Mouse (Mus musculus) neural tube, embryonic 12.5 days (tissue): Measurements from ENCODE around the gene Chkb. TPM values are rescaled to one million over a fixed set of nuclear protein-coding genes. Genes with fewer than 3 reads are reported as not detected.

ENCODE experiments used
- ATAC-seq: fragments of 200-750 bp; cut with Nextera tagmentation; 2 replicates; pipeline ENCODE4 v1.8.0; 2017; ENCODE audit warnings: low read depth, mild to moderate bottlenecking, moderate TSS enrichment, moderate library complexity; ENCODE audit not compliant: low FRiP score
- H3K27ac ChIP-seq: fragments of 300-500 bp; sonication (generic); 2 replicates; pipeline ENCODE4 v1.5.1; 2016
- H3K27me3 ChIP-seq: fragments of 300-500 bp; sonication (generic); replicated peaks from 2 replicates; pipeline ENCODE4 v1.6.1; 2016; ENCODE audit warnings: mild to moderate bottlenecking
- H3K36me3 ChIP-seq: fragments of 300-500 bp; sonication (generic); 2 replicates; pipeline ENCODE4 v1.6.1; 2016; ENCODE audit warnings: mild to moderate bottlenecking
- H3K4me1 ChIP-seq: fragments of 300-500 bp; sonication (generic); 2 replicates; pipeline ENCODE4 v1.6.1; 2016
- H3K4me2 ChIP-seq: fragments of 300-500 bp; sonication (generic); replicated peaks from 2 replicates; pipeline ENCODE4 v1.6.1; 2016; ENCODE audit warnings: mild to moderate bottlenecking
- H3K4me3 ChIP-seq: fragments of 300-500 bp; sonication (generic); 2 replicates; pipeline ENCODE4 v1.5.1; 2016
- H3K9ac ChIP-seq: fragments of 300-500 bp; sonication (generic); 2 replicates; pipeline ENCODE4 v1.6.1; 2016; ENCODE audit warnings: mild to moderate bottlenecking
- H3K9me3 ChIP-seq: fragments of 300-500 bp; sonication (generic); 2 replicates; pipeline ENCODE4 v1.6.1; 2016; ENCODE audit warnings: mild to moderate bottlenecking
- WGBS: fragments of 180-500 bp; shearing (Covaris S2); methylation state at CpG from one replicate; pipeline ENCODE4 v1.1.7; 2016; 5-methylcytosine and 5-hydroxymethylcytosine counted together
- polyA plus RNA-seq: library from polyadenylated mRNA; unstranded; fragments of >200 nt; fragmentation: Nextera tagmentation; extraction: Ambion mirVana; gene quantifications from 2 replicates; pipeline ENCODE4 v1.2.1, GENCODE M21; 2016

Chkb gene
- polyA plus RNA-seq, 1 experiment from 2014 or later = 80.1 TPM

GRCm38 (mm10) chr15:89387127-89387526, 42.6 kb downstream of the Chkb start:
- H3K36me3 ChIP-seq = no peaks in the 10 kb centered on the region
- H3K27ac ChIP-seq = no peak overlapping the region
- no peaks in the 10 kb centered on the region; the same call in none of the 2 replicates for H3K27me3 ChIP-seq
- H3K4me3 ChIP-seq = no peak overlapping the region
- no peaks in the 10 kb centered on the region for H3K4me1 ChIP-seq
- no peaks in the 10 kb centered on the region for H3K9me3 ChIP-seq
- no peak overlapping the region for H3K4me2 ChIP-seq
- ATAC-seq = no peak
- WGBS = 44% methylated on average over 12 of the region's 12 CpGs
- H3K9ac ChIP-seq = no peak overlapping the region

- no peak for ATAC-seq
- H3K9ac ChIP-seq = no peak within 1 kb of the TSS
- H3K27ac ChIP-seq = no peak within 1 kb of the TSS
- no peaks in the 10 kb centered on the region for H3K36me3 ChIP-seq
- H3K27me3 ChIP-seq = peaks cover 7% of the 10 kb centered on the region
- no peak within 1 kb of the TSS for H3K4me3 ChIP-seq
- H3K9me3 ChIP-seq = no peaks in the 10 kb centered on the region
- WGBS = 89% methylated on average over 7 of the region's 7 CpGs
- peaks cover under 1% of the 10 kb centered on the region; the same call in 1 of the 2 replicates for H3K4me1 ChIP-seq
- no peak within 1 kb of the TSS for H3K4me2 ChIP-seq
These were observed 45.1 kb downstream of the Chkb start, which contains the start of gene Klhdc7b for GRCm38 (mm10) chr15:89384617-89385016. TSS of gene Klhdc7b (plus strand) at chr15:89384917.

- no peaks in the 10 kb centered on the region for H3K36me3 ChIP-seq
- peaks cover 46% of the 10 kb centered on the region for H3K27me3 ChIP-seq
- H3K9ac ChIP-seq = peak overlapping the region; percentile 40; the same call in 1 of the 2 replicates
- H3K9me3 ChIP-seq = no peaks in the 10 kb centered on the region
- ATAC-seq = no peak
- H3K4me2 ChIP-seq = peak overlapping the region; percentile 63
- peak overlapping the region; percentile 34 for H3K4me3 ChIP-seq
- WGBS = 5% methylated on average over 10 of the region's 10 CpGs
- H3K27ac ChIP-seq = no peak overlapping the region
- H3K4me1 ChIP-seq = peaks cover 14% of the 10 kb centered on the region
These were observed 50.3 kb downstream of the Chkb start for GRCm38 (mm10) chr15:89379429-89379828.

- Histone ChIP-seq H3K9me3 (no peaks in the 10 kb centered on the region), H3K4me3 (peak within 1 kb of the TSS; percentile 34), H3K4me2 (peak within 1 kb of the TSS; percentile 63), H3K27ac (no peak within 1 kb of the TSS), H3K9ac (peak within 1 kb of the TSS; percentile 40; the same call in 1 of the 2 replicates), H3K27me3 (peaks cover 46% of the 10 kb centered on the region), H3K4me1 (peaks cover 14% of the 10 kb centered on the region), H3K36me3 (no peaks in the 10 kb centered on the region)
- under 1% methylated on average over 33 of the region's 33 CpGs for WGBS
- no peak for ATAC-seq
These were observed 50.8 kb downstream of the Chkb start, which contains the start of gene Odf3b for GRCm38 (mm10) chr15:89378831-89379401. TSS of gene Odf3b (minus strand) at chr15:89379282.

- Histone ChIP-seq H3K36me3 (no peaks in the 10 kb centered on the region), H3K4me3 (peak overlapping the region; percentile 34), H3K9ac (peak overlapping the region; percentile 40; the same call in 1 of the 2 replicates), H3K27me3 (peaks cover 46% of the 10 kb centered on the region), H3K9me3 (no peaks in the 10 kb centered on the region), H3K4me2 (peak overlapping the region; percentile 63), H3K27ac (no peak overlapping the region), H3K4me1 (peaks cover 15% of the 10 kb centered on the region)
- 11% methylated on average over 46 of the region's 46 CpGs for WGBS
- no peak for ATAC-seq
These were observed 51.5 kb downstream of the Chkb start for GRCm38 (mm10) chr15:89377938-89378828.

- 7% methylated on average over 18 of the region's 18 CpGs for WGBS
- peak overlapping the region; percentile 10; the same call in 1 of the 2 replicates for H3K4me2 ChIP-seq
- peaks cover 23% of the 10 kb centered on the region for H3K4me1 ChIP-seq
- no peak for ATAC-seq
- peaks cover 46% of the 10 kb centered on the region for H3K27me3 ChIP-seq
- H3K4me3 ChIP-seq = no peak overlapping the region
- H3K9me3 ChIP-seq = no peaks in the 10 kb centered on the region
- H3K9ac ChIP-seq = no peak overlapping the region; the same call in 1 of the 2 replicates
- no peak overlapping the region for H3K27ac ChIP-seq
- peaks cover 3% of the 10 kb centered on the region for H3K36me3 ChIP-seq
These were observed 52.3 kb downstream of the Chkb start for GRCm38 (mm10) chr15:89377362-89377761.

GRCm38 (mm10) chr15:89376957-89377356, 52.8 kb downstream of the Chkb start, which contains the start of gene Tymp:
TSS of gene Tymp (minus strand) at chr15:89377039.
- H3K36me3 ChIP-seq = peaks cover 7% of the 10 kb centered on the region
- H3K9ac ChIP-seq = no peak within 1 kb of the TSS; the same call in 1 of the 2 replicates
- H3K4me3 ChIP-seq = no peak within 1 kb of the TSS
- WGBS = 20% methylated on average over 16 of the region's 16 CpGs
- H3K4me2 ChIP-seq = peak within 1 kb of the TSS; percentile 10; the same call in 1 of the 2 replicates
- no peak for ATAC-seq
- H3K4me1 ChIP-seq = peaks cover 27% of the 10 kb centered on the region
- H3K27me3 ChIP-seq = peaks cover 46% of the 10 kb centered on the region
- no peak within 1 kb of the TSS for H3K27ac ChIP-seq
- no peaks in the 10 kb centered on the region for H3K9me3 ChIP-seq

Other genes with a start within 250 kb of the Chkb start
- 123 and 126 TPM in 2 replicates for gene Plxnb2, start 249.1 kb downstream of the Chkb start, polyA plus RNA-seq
- gene Dennd6b, start 233.4 kb downstream of the Chkb start, polyA plus RNA-seq = 55.5 and 62.6 TPM in 2 replicates
- gene Ppp6r2, start 218.4 kb downstream of the Chkb start, polyA plus RNA-seq = 56.9 and 69.7 TPM in 2 replicates
- gene Sbf1, start 114.6 kb downstream of the Chkb start, polyA plus RNA-seq = 88.9 and 90.5 TPM in 2 replicates
- not detected in 2 replicates for gene Adm2, start 107.2 kb downstream of the Chkb start, polyA plus RNA-seq
- gene Miox, start 95.5 kb downstream of the Chkb start, polyA plus RNA-seq = not detected in 2 replicates
- gene Lmf2, start 74.2 kb downstream of the Chkb start, polyA plus RNA-seq = 38.8 and 42.2 TPM in 2 replicates
- gene Ncaph2, start 74.2 kb downstream of the Chkb start, polyA plus RNA-seq = 133 and 139 TPM in 2 replicates
- 7.8 and 8.8 TPM in 2 replicates for gene Sco2, start 56.1 kb downstream of the Chkb start, polyA plus RNA-seq
- 1.6 and 1.7 TPM in 2 replicates for gene Tymp, start 52.9 kb downstream of the Chkb start, polyA plus RNA-seq
- 0.30 and 0.54 TPM in 2 replicates for gene Odf3b, start 50.6 kb downstream of the Chkb start, polyA plus RNA-seq
- gene Klhdc7b, start 45.0 kb downstream of the Chkb start, polyA plus RNA-seq = not detected in 2 replicates
- not detected in 2 replicates for gene Syce3, start 19.4 kb downstream of the Chkb start, polyA plus RNA-seq
- gene Cpt1b, start 4.0 kb downstream of the Chkb start, polyA plus RNA-seq = 0.85 and 1.4 TPM in 2 replicates
- gene C730034F03Rik, start 319 bp downstream of the Chkb start, polyA plus RNA-seq = 5.2 and 5.3 TPM in 2 replicates
- not detected in 2 replicates for gene Gm44502, start 212 bp downstream of the Chkb start, polyA plus RNA-seq
- gene Mapk8ip2, start 24.0 kb upstream of the Chkb start, polyA plus RNA-seq = 61.7 and 62.5 TPM in 2 replicates
- 15.4 and 15.6 TPM in 2 replicates for gene Arsa, start 47.5 kb upstream of the Chkb start, polyA plus RNA-seq
- gene Shank3, start 69.7 kb upstream of the Chkb start, polyA plus RNA-seq = 4.8 and 7.1 TPM in 2 replicates
- 1.0 TPM in 2 replicates for gene Acr, start 138.4 kb upstream of the Chkb start, polyA plus RNA-seq
- gene Rabl2, start 162.0 kb upstream of the Chkb start, polyA plus RNA-seq = 74.7 and 82.9 TPM in 2 replicates